Mouse (Mus musculus) adrenal gland, postnatal 10 days (tissue): ENCODE measurements around the gene Gm21103. TPM values are rescaled to one million over a fixed set of nuclear protein-coding genes. Genes with fewer than 3 reads are reported as not detected.
"Not testable (repeated sequence)": the region's sequence is repeated elsewhere in the genome, so short reads cannot be mapped to it uniquely, and the experiment has no call there.

Experiments
- DNase-seq: peaks from one replicate; pipeline ENCODE4 v3.0.0; 2021; ENCODE audit warnings: mixed read lengths
- long read RNA-seq, 2 experiments: library from polyadenylated mRNA; stranded (forward); transcript quantifications; one replicate each; pipeline ENCODE4 v2.0.0; 2021
- total RNA-seq, 2 experiments: library from RNA; stranded (reverse); gene quantifications; 2 replicates each; pipeline ENCODE4 v1.2.3; 2021

The Gm21103 gene
- not detected for total RNA-seq
- long read RNA-seq, experiment 1 = 0 reads
- long read RNA-seq, experiment 2 = 0 reads

- not testable (repeated sequence) for DNase-seq
Observed at GRCm38 (mm10) chr14:6304743-6305142, at the start of gene Gm21103. TSS of gene Gm21103 (minus strand) at chr14:6304843.

GRCm38 (mm10) chr14:6343578-6343977 lies 38.9 kb upstream of the Gm21103 start, which contains the start of gene Gm3618:
TSS of gene Gm3618 (minus strand) at chr14:6343678.
- DNase-seq = not testable (repeated sequence)

GRCm38 (mm10) chr14:6286931-6287715 lies 17.5 kb downstream of the Gm21103 start, which contains the start of gene Gm3411:
TSS of gene Gm3411 (minus strand) at chr14:6287250.
- peak; percentile 52 for DNase-seq

Other genes starting within 250 kb of the Gm21103 start
- not detected for gene Gm6337, start 246.6 kb downstream of the Gm21103 start, total RNA-seq
- under 1 TPM in 1 of 2 experiments, not detected in 1; 0.45 TPM for gene Gm8206, start 210.9 kb downstream of the Gm21103 start, total RNA-seq
- under 1 TPM in 1 of 2 experiments, not detected in 1; 0.36 TPM for gene Gm3468, start 196.2 kb downstream of the Gm21103 start, total RNA-seq
- not detected for gene Gm3476, start 179.0 kb downstream of the Gm21103 start, total RNA-seq
- under 1 TPM; 0.30 to 0.70 TPM for gene Gm21560, start 85.6 kb downstream of the Gm21103 start, total RNA-seq
- 1 to 10 TPM in 1 of 2 experiments, under 1 TPM in 1; 0.66 to 1.3 TPM for gene Gm3411, start 17.6 kb downstream of the Gm21103 start, total RNA-seq
- gene Gm3618, start 38.8 kb upstream of the Gm21103 start, total RNA-seq = not detected
- not detected for gene Gm16440, start 85.5 kb upstream of the Gm21103 start, total RNA-seq
- gene Gm3591, start 107.6 kb upstream of the Gm21103 start, total RNA-seq = under 1 TPM; 0.33 to 0.99 TPM
- not detected for gene Gm3594, start 139.8 kb upstream of the Gm21103 start, total RNA-seq
- gene Gm8356, start 232.4 kb upstream of the Gm21103 start, total RNA-seq = not detected